In genomic region chr3:65340173-65340951, GRCm38 (mm10) we compare ENCODE assay signal across 20 mouse cellular contexts.
"Had no signal": no experiment of that assay in that cellular context is flagged by ENCODE, and none has a peak within 500 bp of the region (broad histone marks: within the 10 kb centered on the region; RNA-seq: fewer than 3 reads in every experiment).

No protein-coding gene starts in this region.

- H3K4me3 ChIP-seq: intestine, embryonic 15.5 days; left cerebral cortex, adult 2 months; liver, embryonic 13.5 days; neural tube, embryonic 12.5 days; neural tube, embryonic 15.5 days; stomach, embryonic 15.5 days had no signal

- H3K27ac ChIP-seq: intestine, embryonic 15.5 days; left cerebral cortex, adult 2 months; liver, embryonic 13.5 days; neural tube, embryonic 12.5 days; neural tube, embryonic 15.5 days; stomach, embryonic 15.5 days had no signal

- DNase-seq: kidney, adult 11 months; kidney, adult 9 months; kidney, postnatal 10 days; kidney, postnatal 36 days; layer of hippocampus, adult 9-11 months; layer of hippocampus, postnatal 36 days; liver, embryonic 13.5 days; lung, adult 2 months; lung, postnatal 14 days; lung, postnatal 4 days; right cerebral cortex, adult 18-20 months; right cerebral cortex, postnatal 14 days; right cerebral cortex, postnatal 4 days; spleen, adult 18-20 months; thymus, postnatal 25 days had no signal
